Mouse (Mus musculus) adrenal gland, adult 8-10 months (tissue): ENCODE results near the gene Cdx2. TPM values are rescaled to one million over a fixed set of nuclear protein-coding genes. Genes with fewer than 3 reads are reported as not detected.

Experiments
- microRNA-seq, 2 experiments: library from miRNA; unstranded; fragments of <30 nt; microRNA quantifications; one replicate each; pipeline ENCODE4 v1.2.0; 2022
- total RNA-seq, 4 experiments: library from RNA; stranded (reverse); gene quantifications; 2 replicates each; pipeline ENCODE4 v1.2.4; 2022

The Cdx2 gene
- total RNA-seq, 4 experiments from 2014 or later, result not detected

Small RNAs within 50 kb of the gene (microRNA-seq; reads per million reads assigned to microRNA genes)
- gene Mir7k, result 0.34 to 0.35 reads per million in 2 experiments

Other genes starting within 250 kb of the Cdx2 start
- gene Lnx2, start 230.7 kb downstream of the Cdx2 start, total RNA-seq, result 10 to 100 TPM; 10.1 to 14.4 (median 12.9) TPM
- gene Polr1d, start 230.2 kb downstream of the Cdx2 start, total RNA-seq, result 100 to 1,000 TPM in 2 of 4 experiments, 10 to 100 TPM in 2; 96.7 to 117 (median 108) TPM
- not detected for gene Gsx1, start 118.6 kb downstream of the Cdx2 start, total RNA-seq
- gene Pdx1, start 37.3 kb downstream of the Cdx2 start, total RNA-seq, result not detected
- gene Urad, start 15.2 kb upstream of the Cdx2 start, total RNA-seq, result 1 to 10 TPM in 2 of 4 experiments, not detected in 2; 1.2 to 1.5 TPM
- under 1 TPM; 0.49 to 0.93 (median 0.67) TPM for gene Flt3, start 93.2 kb upstream of the Cdx2 start, total RNA-seq
- 100 to 1,000 TPM in 2 of 4 experiments, 10 to 100 TPM in 2; 87.1 to 151 (median 115) TPM for gene Pan3, start 122.9 kb upstream of the Cdx2 start, total RNA-seq